Mouse (Mus musculus) heart, adult 8-10 months (tissue): ENCODE data around the gene Rcvrn. TPM values are rescaled to one million over a fixed set of nuclear protein-coding genes. Genes with fewer than 3 reads are reported as not detected.

Experiments used
- DNase-seq: peaks from one replicate; pipeline ENCODE4 v3.0.0; 2022; ENCODE audit warnings: low spot score
- total RNA-seq, 4 experiments: library from RNA; stranded (reverse); gene quantifications; 2 replicates each; pipeline ENCODE4 v1.2.4; 2022

Gene Rcvrn
- not detected for total RNA-seq

DNA sequence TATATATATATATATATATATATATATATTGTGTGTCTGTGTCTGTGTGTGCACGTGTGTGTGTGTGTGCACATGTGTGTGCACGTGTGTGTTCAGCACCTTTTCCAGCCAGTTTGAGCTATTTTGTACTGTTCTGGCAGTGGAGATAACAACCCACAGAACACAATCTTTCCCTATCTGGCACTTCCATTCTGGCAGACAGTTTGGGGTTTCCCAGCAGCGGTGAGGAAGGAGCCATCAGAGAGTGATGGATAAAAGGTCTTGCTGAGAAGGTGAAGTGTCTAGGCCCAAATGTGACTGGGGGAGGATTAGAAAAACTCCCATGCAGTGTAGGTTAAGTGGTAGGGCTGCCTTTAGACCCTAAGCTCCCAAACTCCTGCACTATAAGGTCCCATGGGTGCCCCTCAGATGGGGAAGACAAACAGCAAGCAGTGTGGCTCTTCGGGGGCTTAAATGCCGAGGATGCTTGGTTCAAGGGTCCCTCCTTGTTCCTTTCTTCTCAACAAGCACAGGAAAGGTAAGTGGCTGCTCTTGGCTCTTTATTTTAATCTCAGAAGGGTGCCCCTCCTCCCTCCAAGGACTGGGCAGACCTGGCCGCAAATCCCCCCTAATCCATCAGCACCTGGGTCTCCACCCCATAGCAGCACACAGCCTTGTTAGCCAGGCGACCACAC lies at the start of gene Rcvrn:
Rcvrn (plus strand) TSS at position 624 of the 674 bp plus-strand sequence.
- DNase-seq = no peak

DNA sequence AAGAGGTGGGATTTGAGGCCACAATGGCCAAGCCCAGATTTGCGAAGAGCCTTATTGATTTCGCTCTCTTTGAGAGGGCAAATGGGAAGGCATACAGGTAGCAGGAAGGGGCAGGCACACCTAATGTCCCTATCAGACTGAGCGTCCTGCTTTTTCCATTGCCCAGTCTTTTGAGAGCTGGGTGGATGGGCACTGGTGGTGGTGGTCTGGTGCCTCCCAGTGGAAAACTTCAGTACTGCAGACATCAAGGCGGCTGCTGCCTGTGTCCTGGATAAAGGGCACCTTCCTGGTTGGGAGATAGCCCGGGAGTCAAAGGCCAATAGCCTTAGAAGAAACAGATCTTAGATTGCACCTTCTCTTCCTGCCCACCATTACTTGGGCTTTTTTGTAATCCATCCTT lies 47.4 kb upstream of the Rcvrn start:
- peak; percentile 68 for DNase-seq

DNA sequence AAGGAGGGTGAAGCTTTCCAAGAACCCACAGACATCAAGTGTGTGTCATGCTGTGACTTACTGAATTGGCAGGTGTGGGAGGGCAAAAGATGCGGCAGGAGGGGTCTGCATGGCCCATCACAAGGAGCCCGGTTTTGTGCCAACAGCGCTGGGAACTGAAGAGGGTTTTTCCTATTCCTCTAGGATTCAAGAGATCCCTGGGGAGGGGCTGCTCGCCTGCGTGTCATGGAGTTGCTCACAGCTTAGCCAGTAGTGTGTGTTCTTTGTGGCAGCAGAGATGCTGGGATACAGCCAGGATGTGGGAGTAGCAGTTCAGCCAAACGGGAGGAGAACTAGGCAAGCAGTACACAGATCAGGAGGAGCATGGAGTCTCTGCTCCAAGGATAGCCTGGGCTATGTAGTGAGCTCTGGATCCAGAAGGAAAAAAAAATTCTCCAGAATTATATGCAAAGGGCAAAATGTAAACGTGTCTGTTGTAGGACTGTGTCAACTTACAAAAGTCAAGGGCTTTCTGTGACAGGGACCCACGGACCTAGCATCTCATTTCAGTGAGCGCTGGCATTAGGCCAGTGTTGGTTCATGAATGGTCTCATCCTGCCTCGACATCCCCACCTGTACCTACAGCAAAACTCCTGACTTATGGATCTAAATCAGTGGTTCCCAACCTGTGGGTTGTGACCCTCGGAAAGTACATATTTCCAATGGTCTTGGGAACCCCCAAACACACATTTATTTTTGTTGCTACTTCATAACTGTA lies 46.3 kb upstream of the Rcvrn start:
- DNase-seq = no peak

DNA sequence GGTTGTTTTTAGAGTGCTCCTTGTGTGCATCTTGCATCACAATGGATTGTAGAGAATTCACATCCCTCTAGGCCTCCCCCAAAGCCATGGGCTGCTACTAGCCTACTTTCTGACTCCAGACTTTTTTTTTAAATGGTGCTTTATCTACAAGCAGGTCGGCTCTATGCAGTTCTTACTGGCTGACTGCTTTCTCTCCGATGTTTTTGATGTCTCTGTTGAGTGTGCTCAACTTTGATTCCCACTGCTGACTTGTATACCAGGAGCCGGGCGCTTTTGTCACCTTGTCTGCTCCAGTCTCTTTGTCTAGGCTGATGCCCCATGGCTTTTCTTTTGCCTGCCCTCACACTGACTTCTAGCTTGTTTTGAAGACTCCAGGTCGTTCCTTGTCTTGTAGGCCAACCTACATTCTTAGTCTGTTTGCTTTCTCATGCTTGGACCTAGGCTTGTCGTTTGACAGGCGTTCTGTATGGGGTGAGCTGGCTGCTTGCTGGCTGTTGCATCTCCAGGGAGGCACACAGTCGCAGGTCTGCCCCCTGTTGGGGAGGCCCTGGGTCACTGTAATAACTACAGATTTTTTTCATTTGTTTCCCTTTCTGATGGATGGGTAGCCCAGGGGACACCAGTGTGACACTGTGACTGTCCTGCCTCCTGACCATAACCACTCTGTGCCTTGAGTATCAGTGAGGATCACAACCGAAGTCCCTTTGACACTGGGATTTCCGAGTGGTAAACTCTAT lies 45.0 kb upstream of the Rcvrn start:
- DNase-seq = no peak

DNA sequence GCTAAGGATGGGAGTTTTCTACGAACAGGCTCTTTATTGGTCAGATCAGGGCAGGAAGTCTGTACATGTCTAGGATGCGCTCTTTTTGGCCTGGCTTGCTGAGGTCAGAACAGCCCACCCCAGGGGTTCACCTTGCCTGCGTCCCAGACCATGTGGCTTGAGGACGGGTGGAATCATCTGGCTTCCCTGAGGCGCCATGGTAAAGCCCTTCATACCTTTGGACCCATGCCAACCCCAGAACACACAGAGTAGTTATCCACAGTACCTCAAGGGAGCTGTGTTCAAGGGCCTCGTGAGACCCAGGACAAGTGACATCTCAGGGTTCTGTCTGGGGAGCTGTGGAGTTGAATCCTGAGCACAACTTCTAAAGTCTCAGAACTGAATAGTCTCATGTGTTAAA lies 43.4 kb upstream of the Rcvrn start:
- no peak for DNase-seq

DNA sequence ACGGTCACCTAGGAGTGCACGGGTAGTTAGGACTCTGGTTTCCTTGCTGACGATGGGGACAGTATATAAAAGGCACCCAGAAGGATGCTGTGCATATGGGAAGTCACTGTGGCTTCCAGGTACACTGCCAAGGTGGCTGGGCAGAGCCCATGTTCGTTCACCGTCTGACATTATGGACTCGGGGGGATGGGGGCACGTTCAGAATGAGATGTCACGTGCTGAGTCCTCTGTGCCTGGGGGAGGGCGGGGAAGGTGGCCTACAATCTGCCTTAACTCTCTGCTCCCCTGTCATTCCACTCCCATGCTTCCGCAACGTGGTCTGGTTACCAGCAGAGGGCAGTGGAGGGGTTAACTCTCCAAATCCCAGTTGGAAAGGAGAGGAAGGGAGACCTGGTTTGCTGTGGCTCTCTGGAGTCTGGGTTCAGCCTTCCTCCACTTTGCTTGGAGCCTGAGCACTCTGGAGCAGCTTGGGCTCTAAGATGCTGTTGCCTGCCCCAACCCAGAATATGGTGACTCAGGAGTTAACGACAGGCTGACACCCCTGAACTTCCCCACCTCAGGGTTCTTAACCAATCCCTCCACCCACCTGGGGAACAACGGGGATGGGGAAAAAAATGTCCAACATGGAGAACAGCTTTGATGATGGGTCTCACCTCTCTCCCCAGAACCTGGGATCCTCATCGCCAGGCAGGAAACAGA lies 42.8 kb upstream of the Rcvrn start:
- no peak for DNase-seq

DNA sequence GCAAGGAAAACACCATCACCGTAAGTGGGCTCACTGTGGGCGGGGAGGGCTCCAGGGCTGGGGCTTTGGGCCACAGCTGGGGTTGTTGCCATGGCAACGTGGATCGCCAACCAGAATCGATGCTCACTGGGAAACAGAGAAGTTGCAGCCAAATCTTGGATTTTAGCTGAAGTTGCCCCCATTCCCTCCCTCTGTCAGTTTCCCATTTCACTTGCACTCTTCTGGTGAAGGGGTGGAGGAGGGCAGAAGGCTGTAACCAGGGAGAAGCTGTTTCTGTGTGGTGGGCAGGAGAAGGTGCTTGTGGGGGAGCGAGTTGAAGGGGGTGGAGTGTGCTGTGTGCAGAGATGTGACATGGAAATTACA lies 42.3 kb upstream of the Rcvrn start:
- DNase-seq = no peak

DNA sequence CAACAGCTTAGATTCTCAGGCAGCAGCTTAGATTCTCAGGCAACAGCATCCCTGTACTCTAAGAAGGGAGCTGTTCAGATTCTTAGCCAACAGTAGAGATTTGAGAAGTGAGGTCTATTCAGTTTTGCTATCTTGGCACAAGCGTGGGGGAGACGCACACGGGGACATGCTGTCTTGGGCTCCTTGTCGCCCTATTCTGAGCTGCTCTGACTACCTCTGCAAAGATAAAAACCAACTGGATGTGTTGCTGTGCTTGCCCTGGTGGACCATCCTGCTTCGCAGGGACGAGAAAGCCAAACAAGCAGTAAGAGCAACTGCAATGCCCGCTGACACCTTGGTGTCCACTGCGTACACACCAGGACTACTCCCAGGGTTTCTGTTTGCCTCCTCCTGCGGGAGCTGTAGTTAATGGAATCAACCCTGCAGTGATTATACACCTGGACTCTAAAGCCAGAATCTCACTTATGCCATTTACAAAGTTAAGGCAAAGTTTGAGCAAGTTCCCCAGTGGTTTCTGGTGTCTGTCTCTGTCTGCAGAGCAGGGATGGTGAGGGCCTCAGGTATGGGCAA lies 41.5 kb upstream of the Rcvrn start:
- no peak for DNase-seq

DNA sequence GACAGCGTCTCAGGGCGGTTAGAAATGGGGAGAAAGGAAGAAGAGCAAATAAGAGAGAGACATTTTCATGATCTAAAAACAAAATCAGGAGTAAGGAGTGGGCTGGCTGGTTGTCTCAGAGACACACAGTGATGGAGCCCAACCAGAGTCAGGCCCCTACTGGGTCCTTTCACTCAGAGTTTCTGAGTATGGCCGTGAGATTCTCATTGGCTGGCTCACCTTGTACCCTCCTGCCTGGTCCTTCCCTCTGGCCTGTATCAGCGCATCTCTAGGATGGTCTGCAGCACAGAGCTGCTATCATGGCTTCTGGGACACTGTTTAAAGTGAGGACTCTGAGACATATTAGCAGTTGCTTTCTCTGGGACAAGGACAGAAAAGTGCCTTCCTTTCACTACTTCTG lies 40.6 kb upstream of the Rcvrn start:
- no peak for DNase-seq

DNA sequence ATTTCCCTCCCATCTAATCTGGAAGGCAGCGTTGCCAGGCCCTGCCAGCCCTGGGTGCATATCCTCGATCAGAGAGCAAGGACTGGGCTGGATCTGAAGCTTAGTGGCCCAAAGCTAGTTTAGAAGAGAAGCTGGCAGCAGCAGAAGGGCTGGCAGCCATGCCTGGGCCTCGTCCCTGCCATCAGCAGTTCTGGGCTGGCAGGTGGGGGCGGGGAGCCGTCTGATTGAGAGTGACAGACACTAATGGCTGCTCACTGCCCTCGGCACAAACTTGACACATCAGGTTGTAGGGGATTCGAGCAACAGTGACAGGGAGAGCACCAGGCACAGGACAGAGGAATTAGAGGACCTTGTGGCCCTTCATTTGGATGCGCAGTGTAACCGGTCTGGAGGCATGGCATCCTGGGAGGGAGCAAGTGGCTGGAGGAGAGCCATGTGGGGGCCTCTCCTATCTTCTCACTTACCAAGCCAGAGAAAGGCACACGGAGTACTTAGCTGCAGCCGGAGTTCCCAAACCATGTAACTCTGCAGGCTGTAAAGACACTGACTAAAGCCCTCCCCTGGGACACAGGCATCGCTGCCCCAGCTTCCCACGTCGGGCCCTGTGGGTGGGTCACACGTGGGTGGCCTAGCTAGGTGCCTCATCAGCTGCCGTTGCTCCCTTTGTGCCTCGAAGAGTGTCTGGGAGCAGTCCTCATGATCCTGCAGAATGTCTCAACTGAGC lies 39.7 kb upstream of the Rcvrn start:
- no peak for DNase-seq

DNA sequence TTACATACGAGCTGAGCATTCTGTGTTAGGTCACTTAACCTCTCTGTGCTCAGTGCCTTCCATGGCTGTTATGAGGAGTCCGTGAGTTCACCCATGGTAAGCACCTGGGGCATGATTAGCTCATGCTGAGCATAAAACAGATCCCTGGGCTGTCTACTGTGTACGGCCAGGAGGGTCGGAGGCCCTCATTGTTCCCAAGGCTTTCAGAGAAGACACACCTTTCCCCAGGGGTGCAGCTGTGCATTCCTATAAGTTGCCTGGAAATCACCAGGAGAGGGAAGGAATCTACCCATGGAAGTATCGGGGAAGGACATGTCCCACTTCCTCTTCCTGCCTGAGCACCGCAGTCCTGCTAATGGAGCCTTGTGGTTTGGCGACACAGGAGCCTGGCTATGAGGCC lies 38.8 kb upstream of the Rcvrn start:
- no peak for DNase-seq

DNA sequence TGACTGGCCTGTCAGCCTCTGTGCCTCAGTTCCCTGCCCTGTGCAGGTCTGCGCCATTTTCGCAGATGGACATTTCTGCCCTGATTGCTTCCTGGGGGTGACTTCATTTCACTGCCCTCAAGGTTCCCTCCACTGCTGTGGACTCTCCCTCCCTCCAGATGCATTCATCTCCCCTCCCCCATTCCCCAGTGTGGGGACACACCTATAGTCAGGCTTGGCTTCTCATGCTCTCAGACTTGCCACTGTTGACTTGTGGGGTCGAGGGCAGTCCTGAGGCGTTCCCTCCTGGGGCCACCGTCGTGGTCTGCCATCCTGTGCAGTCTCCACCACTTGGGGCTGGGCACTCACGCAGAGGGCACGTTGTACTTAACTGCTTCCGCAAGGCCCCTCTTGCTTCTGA lies 38.3 kb upstream of the Rcvrn start:
- no peak for DNase-seq

DNA sequence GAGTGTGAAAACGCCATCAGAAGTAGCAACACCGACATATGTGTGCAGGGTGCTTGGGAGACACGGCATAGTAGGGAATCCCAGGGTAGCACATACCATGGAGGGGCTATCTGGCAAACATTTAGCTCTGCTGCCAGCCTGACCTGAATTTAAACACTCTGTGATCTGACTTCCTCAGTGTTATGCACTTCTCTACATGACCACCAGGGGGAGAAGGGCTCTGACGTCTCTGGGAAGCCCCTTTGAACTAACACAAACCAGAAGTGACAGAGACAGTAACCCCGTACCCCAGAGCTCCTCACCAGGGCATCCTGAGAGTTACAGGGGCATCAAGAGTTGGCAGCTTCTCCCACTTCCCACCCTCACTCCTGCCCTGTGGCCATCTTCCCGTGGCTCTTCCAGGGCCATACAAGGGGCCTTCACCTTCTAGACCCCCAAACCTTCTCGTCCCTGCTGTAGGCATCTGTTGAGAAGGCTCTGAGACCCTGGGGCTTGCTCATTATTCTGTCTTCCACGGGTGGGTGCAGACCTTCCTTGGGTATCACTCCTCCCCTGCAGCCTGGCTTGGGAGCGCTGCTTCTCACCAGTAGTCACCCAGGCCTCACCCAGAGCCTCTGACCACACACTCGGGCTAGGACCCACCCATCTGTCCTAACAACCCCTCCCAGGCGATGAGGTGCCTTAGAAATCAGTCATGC lies 37.3 kb upstream of the Rcvrn start:
- DNase-seq = no peak

DNA sequence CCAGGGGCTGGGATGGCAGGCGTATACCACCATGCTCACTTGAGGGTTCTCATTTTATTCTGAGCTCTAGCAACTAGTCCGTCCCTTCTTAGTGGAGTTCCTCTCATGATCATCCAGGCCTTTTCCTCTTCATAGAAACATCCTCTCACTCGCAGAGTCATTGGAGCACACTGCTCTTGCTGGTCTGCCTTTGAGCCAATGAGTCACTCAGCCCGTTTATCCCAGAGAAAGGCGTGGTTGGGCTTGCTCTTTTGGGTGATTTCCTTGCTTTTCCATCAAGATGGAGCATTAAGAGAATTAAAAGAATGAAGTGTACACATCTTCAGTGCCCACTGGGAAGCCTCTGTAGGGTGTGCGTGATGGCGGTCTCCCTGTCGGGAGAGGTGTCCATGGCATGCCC lies 33.7 kb upstream of the Rcvrn start:
- no peak for DNase-seq

DNA sequence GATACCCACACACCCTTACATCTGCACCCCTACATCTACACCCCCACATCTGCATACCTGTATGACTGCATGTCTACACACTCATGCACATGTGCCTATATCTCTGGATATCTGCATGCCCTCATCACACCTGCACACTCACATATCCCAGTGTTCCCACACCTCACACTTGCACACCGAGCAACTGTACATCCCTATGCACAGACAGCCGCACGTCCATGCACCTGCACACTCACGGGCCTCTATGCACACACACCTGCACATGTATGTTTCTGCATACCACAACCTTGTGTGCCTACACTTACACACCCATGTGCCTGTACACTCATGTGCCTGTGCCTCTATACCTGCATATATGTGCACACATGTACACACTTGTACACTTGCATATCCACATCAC lies 31.7 kb upstream of the Rcvrn start:
- no peak for DNase-seq

DNA sequence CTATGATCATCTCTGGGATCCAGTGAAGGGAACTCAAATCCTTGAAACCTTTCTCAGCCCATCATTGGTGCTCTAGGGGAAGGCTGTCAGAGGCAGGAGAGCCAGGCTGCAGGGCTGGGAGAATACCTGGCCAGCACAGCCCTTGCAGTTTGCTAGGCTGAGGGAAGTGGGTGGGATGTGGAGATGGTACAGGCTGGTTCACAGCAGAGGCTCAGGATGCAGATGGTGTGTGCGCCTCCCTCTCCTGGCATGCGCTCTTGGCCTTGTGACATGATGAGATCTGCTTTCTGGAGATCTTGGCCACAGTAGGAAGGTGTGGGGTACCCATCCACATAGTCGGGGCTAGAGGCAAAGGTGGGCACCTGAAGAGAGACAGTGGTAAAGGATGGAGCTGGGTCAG lies 30.9 kb upstream of the Rcvrn start:
- no peak for DNase-seq

DNA sequence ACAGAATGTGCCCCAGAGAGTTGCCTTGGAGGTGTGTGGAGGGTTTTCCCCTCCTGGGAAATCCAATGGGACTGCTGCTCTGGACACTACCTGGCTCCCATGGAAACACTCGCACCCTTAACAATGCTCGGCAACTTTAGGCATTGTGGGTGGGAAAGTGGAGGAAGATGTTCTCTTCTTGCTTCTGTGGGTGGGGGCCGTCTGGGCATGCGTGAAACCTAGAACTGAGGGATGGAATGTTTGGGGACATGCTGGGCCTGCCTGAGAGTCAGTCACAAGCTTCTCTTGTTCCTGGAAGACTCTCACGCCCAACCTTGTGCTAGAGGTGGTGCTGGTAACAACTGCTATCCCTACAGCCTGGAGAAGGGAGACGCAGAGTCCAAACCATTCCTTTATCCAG lies 30.2 kb upstream of the Rcvrn start:
- DNase-seq = no peak

DNA sequence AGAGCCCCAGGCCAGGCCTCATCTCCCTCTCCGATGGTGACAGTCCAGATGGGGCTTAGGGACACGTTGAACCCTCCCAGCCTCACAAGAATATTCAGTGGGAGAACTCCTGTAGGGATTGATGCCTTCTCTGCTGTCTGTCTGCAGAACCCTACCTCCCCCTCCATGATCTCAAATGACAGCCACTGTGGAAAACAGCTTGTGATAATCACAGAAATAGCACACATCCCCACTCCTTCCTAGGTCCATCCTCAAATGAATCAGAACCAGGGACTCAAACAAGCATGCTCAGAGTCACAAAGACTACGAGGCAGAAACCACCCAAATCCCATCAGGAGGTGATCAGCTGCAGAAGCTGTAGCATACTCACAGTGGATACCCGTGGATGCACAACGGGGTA lies 29.0 kb upstream of the Rcvrn start:
- no peak for DNase-seq

DNA sequence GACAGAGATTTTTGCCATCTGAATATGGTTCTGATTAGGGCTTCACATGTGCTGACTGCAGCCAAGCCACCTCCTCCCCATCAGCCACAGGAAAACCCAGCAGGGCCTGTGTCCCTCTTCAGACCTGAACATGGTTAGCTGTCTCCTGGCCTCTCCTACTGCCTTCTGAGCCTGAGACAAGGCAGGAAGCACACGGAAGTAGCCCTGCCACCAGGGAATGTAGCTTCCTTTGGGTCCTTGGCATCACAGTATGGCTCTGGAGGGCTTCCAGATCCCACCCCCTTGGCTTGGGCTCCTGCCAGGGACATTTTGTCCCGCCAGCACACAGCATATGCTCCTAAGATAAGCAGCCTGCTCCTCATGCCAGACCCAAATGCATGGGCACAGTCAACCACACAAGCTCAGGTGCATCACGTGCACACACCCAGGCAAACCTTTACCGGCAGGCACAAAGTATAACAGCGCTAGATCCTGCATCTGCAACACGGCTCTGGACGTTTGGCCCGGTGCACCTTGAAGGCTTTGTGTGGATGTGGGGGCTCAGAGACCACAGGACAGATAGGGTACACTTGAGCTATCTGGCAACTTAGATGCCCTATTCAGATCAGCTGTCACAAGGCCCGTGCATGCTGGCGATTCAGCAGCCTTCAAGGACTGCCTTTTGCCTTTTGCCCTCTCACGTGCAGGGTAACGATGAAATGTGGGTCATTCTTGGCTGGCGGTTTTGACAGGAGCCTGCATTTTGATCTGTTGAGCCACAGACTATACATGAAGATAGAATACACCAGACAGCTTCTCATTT lies 27.4 kb upstream of the Rcvrn start:
- DNase-seq = peak; percentile 65

DNA sequence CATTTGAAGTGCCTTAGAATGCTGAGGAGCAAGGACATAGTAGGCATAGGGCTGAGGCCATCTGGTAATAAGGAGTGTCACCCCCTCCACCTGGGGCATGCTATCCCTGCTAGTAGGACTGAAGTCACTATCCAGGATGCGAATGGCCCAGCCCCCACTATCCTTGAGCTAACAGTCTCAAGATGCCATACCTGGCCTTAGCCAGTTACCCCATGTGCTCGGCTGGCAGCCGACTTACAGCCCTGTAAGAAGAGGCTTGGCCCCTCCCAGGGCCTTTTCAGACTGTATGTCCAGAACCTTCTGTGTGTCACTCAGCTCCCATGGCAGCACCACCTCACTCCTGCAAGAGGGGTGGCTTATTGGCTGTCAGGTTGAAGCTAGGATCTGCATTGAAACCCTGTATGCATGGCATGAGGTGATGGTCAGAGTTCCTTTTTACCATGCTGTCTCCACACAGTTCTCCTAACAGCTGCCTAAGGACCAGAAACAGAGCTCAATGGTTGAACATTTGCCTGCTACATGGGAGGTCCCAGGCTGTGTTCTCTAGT lies 26.6 kb upstream of the Rcvrn start:
- DNase-seq = no peak
